Mouse (Mus musculus) cerebellum, adult 11 months (tissue): ENCODE results near the gene Rad9b.
A peak's percentile ranks its signal among the peaks of the same experiment; 100 is the strongest.

Source experiments
- DNase-seq: peaks from one replicate; pipeline ENCODE4 v3.0.0; 2022

Rad9b gene

GRCm38 (mm10) chr5:122310699-122311098 lies 43.3 kb downstream of the Rad9b start:
- DNase-seq, result no peak

GRCm38 (mm10) chr5:122306536-122306935 lies 47.5 kb downstream of the Rad9b start:
- no peak for DNase-seq

GRCm38 (mm10) chr5:122305472-122305871 lies 48.6 kb downstream of the Rad9b start:
- no peak for DNase-seq

GRCm38 (mm10) chr5:122304541-122304940 lies 49.5 kb downstream of the Rad9b start:
- no peak for DNase-seq

- DNase-seq, result no peak
Observed at GRCm38 (mm10) chr5:122303937-122304336, 50.1 kb downstream of the Rad9b start.

GRCm38 (mm10) chr5:122302810-122303745 lies 51.0 kb downstream of the Rad9b start:
- DNase-seq, result no peak

- DNase-seq, result no peak
Observed at GRCm38 (mm10) chr5:122300071-122300518, 53.9 kb downstream of the Rad9b start.

- no peak for DNase-seq
Observed at GRCm38 (mm10) chr5:122295113-122295935, 58.7 kb downstream of the Rad9b start.

- DNase-seq, result no peak
Observed at GRCm38 (mm10) chr5:122294219-122294735, 59.8 kb downstream of the Rad9b start.

GRCm38 (mm10) chr5:122293131-122293530 lies 60.9 kb downstream of the Rad9b start:
- no peak for DNase-seq

- no peak for DNase-seq
Observed at GRCm38 (mm10) chr5:122291553-122292339, 62.3 kb downstream of the Rad9b start.

- no peak for DNase-seq
Observed at GRCm38 (mm10) chr5:122291149-122291548, 62.9 kb downstream of the Rad9b start.

GRCm38 (mm10) chr5:122288147-122288811 lies 65.8 kb downstream of the Rad9b start:
- DNase-seq, result no peak

- no peak for DNase-seq
Observed at GRCm38 (mm10) chr5:122287026-122287425, 67.0 kb downstream of the Rad9b start.

- no peak for DNase-seq
Observed at GRCm38 (mm10) chr5:122286191-122286590, 67.8 kb downstream of the Rad9b start.

- DNase-seq, result no peak
Observed at GRCm38 (mm10) chr5:122285767-122286150, 68.3 kb downstream of the Rad9b start.

GRCm38 (mm10) chr5:122285029-122285766 lies 68.8 kb downstream of the Rad9b start:
- DNase-seq, result peak; percentile 67

- DNase-seq, result peak; percentile 83
Observed at GRCm38 (mm10) chr5:122284183-122285028, 69.6 kb downstream of the Rad9b start, which contains the start of gene Pptc7. Gene Pptc7 (plus strand): TSS chr5:122284365.

GRCm38 (mm10) chr5:122283828-122284182 lies 70.2 kb downstream of the Rad9b start:
- DNase-seq, result no peak

GRCm38 (mm10) chr5:122280827-122281462 lies 73.1 kb downstream of the Rad9b start:
- no peak for DNase-seq
